Mouse (Mus musculus): ENCODE measurements around the gene Rassf4. TPM values are rescaled to one million over a fixed set of nuclear protein-coding genes. Genes with fewer than 3 reads are reported as not detected.
A peak's percentile ranks its signal among the peaks of the same experiment; 100 is the strongest.

Gene Rassf4
- total RNA-seq, 1 experiment from 2014 or later, result 11.0 TPM

DNA sequence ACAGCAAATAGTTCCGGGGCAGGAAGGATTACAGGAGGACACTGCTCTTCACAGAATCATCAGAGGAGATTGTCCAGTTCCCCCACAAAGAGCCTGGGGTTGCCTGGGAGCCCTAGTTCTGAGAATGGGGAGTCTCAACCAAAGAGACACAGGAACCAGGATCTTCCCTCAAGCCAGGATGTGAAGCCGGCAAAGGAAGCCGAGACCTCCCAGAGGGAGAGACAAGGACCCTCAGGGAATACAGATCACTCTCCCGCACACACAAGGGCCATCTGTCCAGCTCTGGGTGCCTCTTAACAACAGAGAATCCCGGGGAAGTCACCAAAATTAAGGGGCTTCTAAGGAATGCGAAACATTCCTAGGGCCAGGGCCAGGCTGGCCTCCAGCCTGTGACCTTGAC, 3.6 kb upstream of the Rassf4 start:
- ATAC-seq (replicated peaks in 1 of 2; ENCODE audit: insufficient read depth in 1 of 2, low FRiP score in 2 of 2, low TSS enrichment in 1 of 2, low read depth in 1 of 2, poor library complexity in 2 of 2, severe bottlenecking in 2 of 2), result no peak

- ATAC-seq (replicated peaks in 1 of 2; ENCODE audit: insufficient read depth in 1 of 2, low FRiP score in 2 of 2, low TSS enrichment in 1 of 2, low read depth in 1 of 2, poor library complexity in 2 of 2, severe bottlenecking in 2 of 2), result no peak
Measured at GRCm38 (mm10) chr6:116676355-116676913, 2.7 kb upstream of the Rassf4 start.

DNA sequence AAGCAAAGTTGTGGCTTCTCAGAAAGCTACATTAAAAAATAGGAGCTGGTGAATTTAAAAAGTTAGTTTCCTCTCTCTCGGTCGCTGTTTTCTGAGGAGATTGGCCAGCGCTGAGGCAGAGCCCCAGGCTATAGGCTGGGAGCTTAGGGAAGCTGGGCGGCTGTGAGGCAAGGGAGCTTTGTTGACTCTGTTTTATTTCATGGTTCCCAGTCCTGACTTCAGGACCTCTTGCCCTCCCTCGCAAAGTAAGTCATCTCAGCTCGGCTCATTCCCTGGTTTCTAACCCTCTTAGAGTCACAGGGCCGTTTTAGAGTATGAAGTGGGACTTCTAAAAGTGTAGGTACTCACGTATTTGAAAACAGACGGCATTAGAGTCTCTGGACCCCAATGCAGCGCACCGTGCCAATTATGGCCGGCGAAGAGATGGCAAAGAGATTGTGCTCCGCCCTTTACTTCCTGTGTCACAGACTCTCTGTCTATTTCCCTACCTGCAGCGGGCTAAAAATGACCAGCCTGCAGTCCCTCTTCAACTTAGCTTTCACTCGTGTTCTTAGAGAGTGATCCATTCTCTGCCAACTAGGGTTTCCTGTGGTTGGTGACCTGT, 633 bp upstream of the Rassf4 start:
- ATAC-seq (replicated peaks in 1 of 2; ENCODE audit: insufficient read depth in 1 of 2, low FRiP score in 2 of 2, low TSS enrichment in 1 of 2, low read depth in 1 of 2, poor library complexity in 2 of 2, severe bottlenecking in 2 of 2), result peak; percentile 23 to 34; a peak in 3 of 4 replicates

GRCm38 (mm10) chr6:116672349-116672748, 1.4 kb downstream of the Rassf4 start:
- ATAC-seq (replicated peaks in 1 of 2; ENCODE audit: insufficient read depth in 1 of 2, low FRiP score in 2 of 2, low TSS enrichment in 1 of 2, low read depth in 1 of 2, poor library complexity in 2 of 2, severe bottlenecking in 2 of 2), result no peak

DNA sequence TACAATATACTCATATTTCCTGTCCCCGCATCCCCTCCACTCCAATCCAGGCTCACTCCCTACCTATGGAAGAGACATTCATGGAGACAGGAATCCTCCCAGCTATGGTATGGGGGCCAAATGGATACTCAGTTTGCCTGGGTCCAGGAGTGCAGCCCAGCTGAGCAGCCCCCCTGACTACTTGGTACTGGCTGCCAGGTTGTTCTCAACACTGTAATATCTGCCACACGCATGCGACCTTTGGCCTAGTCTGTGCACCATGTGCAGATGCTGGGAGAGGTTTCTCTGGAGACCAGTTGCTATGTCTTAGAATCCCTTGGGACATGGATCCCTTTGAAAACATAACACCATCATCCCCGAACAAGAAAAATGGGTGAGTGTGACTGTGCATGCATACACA, 2.0 kb downstream of the Rassf4 start:
- no peak for ATAC-seq (replicated peaks in 1 of 2; ENCODE audit: insufficient read depth in 1 of 2, low FRiP score in 2 of 2, low TSS enrichment in 1 of 2, low read depth in 1 of 2, poor library complexity in 2 of 2, severe bottlenecking in 2 of 2)

DNA sequence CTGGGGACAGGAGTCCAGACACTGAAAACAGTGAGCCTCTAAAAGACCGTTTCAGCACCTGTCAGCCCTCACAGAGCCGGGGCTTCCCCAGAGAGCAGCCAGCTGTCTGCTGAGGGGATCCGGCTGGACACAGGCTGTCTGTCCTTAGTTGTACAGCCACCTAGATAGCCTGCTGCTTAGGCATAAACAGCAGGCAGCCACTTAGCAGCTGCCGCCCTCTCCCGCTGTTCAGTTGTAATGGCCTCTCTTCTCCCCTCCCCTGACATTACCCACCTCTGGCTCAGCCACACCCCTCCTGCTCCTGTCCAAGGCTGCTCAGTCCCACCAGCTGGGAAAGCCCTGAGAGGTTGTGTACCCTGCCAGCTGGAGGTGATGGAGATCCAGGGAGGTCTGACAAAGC, 2.7 kb downstream of the Rassf4 start:
- ATAC-seq (replicated peaks in 1 of 2; ENCODE audit: insufficient read depth in 1 of 2, low FRiP score in 2 of 2, low TSS enrichment in 1 of 2, low read depth in 1 of 2, poor library complexity in 2 of 2, severe bottlenecking in 2 of 2), result no peak

DNA sequence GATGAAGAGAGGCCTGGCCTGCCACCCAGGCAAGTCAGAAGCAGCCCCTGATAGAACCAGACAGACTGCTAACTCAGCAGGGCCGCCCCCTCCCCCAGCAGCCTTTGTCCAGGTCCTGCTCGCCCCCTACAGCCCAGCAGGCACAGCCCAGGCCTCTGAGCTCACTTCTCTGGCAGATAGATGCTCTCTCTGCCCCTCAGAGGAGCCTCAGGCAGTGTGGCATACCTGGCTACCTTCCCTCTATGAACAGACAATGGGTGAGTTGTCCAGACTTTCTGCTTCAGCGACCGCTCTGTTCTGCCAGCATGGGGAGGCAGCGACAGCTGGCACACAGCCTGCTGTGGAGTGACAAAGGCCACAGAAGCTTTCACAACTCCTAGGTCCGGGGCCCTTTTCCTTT, 3.6 kb downstream of the Rassf4 start:
- no peak for ATAC-seq (replicated peaks in 1 of 2; ENCODE audit: insufficient read depth in 1 of 2, low FRiP score in 2 of 2, low TSS enrichment in 1 of 2, low read depth in 1 of 2, poor library complexity in 2 of 2, severe bottlenecking in 2 of 2)

- no peak for ATAC-seq (replicated peaks in 1 of 2; ENCODE audit: insufficient read depth in 1 of 2, low FRiP score in 2 of 2, low TSS enrichment in 1 of 2, low read depth in 1 of 2, poor library complexity in 2 of 2, severe bottlenecking in 2 of 2)
Measured at GRCm38 (mm10) chr6:116668682-116669470, 4.9 kb downstream of the Rassf4 start.

- ATAC-seq (replicated peaks in 1 of 2; ENCODE audit: insufficient read depth in 1 of 2, low FRiP score in 2 of 2, low TSS enrichment in 1 of 2, low read depth in 1 of 2, poor library complexity in 2 of 2, severe bottlenecking in 2 of 2), result no peak
Measured at GRCm38 (mm10) chr6:116667382-116667781, 6.4 kb downstream of the Rassf4 start.

GRCm38 (mm10) chr6:116666892-116667291, 6.9 kb downstream of the Rassf4 start:
- ATAC-seq (replicated peaks in 1 of 2; ENCODE audit: insufficient read depth in 1 of 2, low FRiP score in 2 of 2, low TSS enrichment in 1 of 2, low read depth in 1 of 2, poor library complexity in 2 of 2, severe bottlenecking in 2 of 2), result no peak

DNA sequence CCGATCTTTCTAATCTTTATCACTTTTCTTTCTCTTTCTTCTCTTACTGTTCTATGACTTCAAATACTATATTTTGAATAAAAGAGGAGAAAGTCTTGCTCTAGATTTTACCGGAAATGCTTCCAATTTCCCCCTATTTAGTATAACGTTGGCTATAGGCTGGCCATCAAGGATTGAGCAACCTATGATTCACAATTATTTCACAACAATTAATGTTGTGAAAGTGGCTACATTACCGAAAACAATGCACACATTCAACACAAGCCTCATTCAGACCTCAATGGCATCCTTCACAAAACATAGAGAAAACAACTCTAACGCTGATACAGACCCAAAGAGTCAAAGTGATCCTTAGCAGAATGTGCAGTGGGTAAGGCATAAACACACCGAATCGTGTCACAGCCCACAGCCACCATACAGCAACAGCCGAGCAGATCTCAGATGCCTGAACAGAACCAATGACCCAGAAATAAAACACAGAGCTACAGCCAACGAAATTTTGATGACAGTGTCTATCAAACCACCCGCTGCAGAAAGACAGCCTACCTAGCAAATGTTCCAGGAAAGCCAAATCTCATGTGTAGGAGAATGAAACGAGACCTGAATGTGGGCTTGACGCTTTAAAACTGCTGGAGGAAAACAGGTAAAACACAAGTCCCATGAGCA, 7.5 kb downstream of the Rassf4 start:
- ATAC-seq (replicated peaks in 1 of 2; ENCODE audit: insufficient read depth in 1 of 2, low FRiP score in 2 of 2, low TSS enrichment in 1 of 2, low read depth in 1 of 2, poor library complexity in 2 of 2, severe bottlenecking in 2 of 2), result no peak

DNA sequence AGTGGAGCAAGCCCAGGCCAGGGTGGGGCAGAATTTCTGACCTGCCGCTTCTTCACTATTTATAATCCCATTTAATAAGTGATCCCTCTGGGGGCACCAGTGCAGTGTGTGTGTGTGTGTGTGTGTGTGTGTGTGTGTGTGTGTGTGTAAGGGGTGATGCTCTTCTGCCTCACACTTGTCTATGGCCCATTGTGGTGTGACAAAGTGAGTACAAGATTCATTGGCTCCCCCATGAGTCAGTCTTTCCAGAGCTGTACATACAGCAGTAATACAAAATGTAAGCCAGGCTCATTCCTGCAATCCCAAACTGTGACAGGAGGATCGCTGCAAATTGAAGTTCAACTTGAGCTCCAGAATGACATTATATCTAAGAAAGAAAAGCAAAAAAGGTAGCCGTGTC, 8.9 kb downstream of the Rassf4 start:
- ATAC-seq (replicated peaks in 1 of 2; ENCODE audit: insufficient read depth in 1 of 2, low FRiP score in 2 of 2, low TSS enrichment in 1 of 2, low read depth in 1 of 2, poor library complexity in 2 of 2, severe bottlenecking in 2 of 2), result no peak

GRCm38 (mm10) chr6:116664031-116664430, 9.7 kb downstream of the Rassf4 start:
- peak; percentile 95 to 96 for ATAC-seq (replicated peaks in 1 of 2; ENCODE audit: insufficient read depth in 1 of 2, low FRiP score in 2 of 2, low TSS enrichment in 1 of 2, low read depth in 1 of 2, poor library complexity in 2 of 2, severe bottlenecking in 2 of 2)

- ATAC-seq (replicated peaks in 1 of 2; ENCODE audit: insufficient read depth in 1 of 2, low FRiP score in 2 of 2, low TSS enrichment in 1 of 2, low read depth in 1 of 2, poor library complexity in 2 of 2, severe bottlenecking in 2 of 2), result no peak
Measured at GRCm38 (mm10) chr6:116663364-116663763, 10.4 kb downstream of the Rassf4 start.

DNA sequence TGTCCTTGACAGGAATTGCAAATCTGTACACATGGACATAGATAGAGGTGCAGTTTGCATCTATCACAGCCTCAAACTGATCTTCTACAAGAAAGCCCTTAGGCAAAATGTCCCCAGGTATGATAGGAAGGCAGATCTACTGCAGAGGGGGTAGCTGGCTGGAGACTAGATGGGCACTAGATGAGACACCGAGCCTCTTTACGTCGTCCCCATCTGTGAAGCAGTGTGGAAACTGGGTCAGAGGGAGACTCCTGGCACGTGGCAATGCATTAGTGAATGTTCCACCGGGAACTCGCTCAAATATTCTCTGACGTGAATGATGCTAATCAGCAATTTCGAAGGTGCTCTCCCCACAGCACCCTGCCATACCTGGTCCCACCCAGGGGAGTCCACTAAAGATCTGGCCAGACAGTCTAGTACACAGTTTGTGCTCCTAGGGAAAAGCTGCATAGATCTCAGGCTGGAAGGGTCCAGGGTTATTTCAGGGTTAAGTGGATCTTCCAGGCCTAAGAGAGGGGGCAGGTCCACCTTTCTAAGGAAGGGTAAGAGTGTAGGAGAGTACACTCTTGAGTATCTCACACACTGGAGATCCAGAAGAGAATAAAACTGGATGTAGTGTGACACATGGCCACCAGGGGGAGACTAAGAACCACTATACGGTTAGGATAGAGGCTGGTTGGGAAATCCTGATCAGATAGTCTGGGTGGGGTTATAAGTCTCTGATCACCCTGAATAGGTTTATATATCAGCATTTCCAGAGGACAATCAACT, 19.9 kb downstream of the Rassf4 start:
- ATAC-seq (replicated peaks in 1 of 2; ENCODE audit: insufficient read depth in 1 of 2, low FRiP score in 2 of 2, low TSS enrichment in 1 of 2, low read depth in 1 of 2, poor library complexity in 2 of 2, severe bottlenecking in 2 of 2), result peak; percentile 46 to 63; a peak in 3 of 4 replicates

DNA sequence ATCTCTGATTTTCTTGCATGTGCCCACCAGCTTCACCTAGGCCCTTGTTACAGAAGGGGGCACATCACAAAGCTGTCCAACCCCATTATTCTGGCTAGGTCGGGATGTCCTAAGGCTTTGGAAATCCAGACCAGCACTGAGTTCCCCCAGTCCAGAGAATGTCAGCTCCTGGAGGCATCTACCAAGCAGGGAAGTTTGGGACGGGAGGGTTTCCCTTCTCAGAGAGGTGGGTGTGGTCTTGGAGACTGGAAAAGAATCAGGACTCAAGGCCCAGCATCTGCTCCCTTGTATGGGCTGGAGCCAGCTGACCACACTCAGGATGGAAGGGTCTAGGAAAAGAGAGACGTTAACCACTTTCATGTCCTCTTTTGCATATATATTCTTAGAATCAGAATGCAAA, 20.6 kb downstream of the Rassf4 start:
- no peak for ATAC-seq (replicated peaks in 1 of 2; ENCODE audit: insufficient read depth in 1 of 2, low FRiP score in 2 of 2, low TSS enrichment in 1 of 2, low read depth in 1 of 2, poor library complexity in 2 of 2, severe bottlenecking in 2 of 2)

GRCm38 (mm10) chr6:116651437-116652118, 22.2 kb downstream of the Rassf4 start:
- ATAC-seq (replicated peaks in 1 of 2; ENCODE audit: insufficient read depth in 1 of 2, low FRiP score in 2 of 2, low TSS enrichment in 1 of 2, low read depth in 1 of 2, poor library complexity in 2 of 2, severe bottlenecking in 2 of 2), result peak; percentile 32 to 62; a peak in 3 of 4 replicates
